Mouse (Mus musculus) brain, embryonic 14.5 days (tissue): ENCODE results near the gene Isl2.

ENCODE experiments used
- CTCF ChIP-seq: fragments of 200-500 bp; IDR thresholded peaks from 2 replicates; pipeline ENCODE4 v1.5.1; 2012; ENCODE audit warnings: inconsistent platforms, mild to moderate bottlenecking, moderate library complexity, borderline replicate concordance; ENCODE audit not compliant: insufficient read depth, insufficient read length; ENCODE audit errors: extremely low read depth
- POLR2A ChIP-seq: fragments of 200-500 bp; IDR thresholded peaks from 2 replicates; pipeline ENCODE4 v1.6.1; 2012; ENCODE audit warnings: mild to moderate bottlenecking, inconsistent platforms, borderline replicate concordance; ENCODE audit not compliant: poor library complexity, insufficient read depth, insufficient read length, severe bottlenecking; ENCODE audit errors: extremely low read depth

- TF ChIP-seq POLR2A (no peak), CTCF (no peak)
These were observed 7.9 kb downstream of the Isl2 start for GRCm38 (mm10) chr9:55546176-55547010.
